Mouse (Mus musculus): ENCODE results near the gene Abhd6. TPM values are rescaled to one million over a fixed set of nuclear protein-coding genes. Genes with fewer than 3 reads are reported as not detected.
"Not testable (repeated sequence)": the region's sequence is repeated elsewhere in the genome, so short reads cannot be mapped to it uniquely, and the experiment has no call there.

Gene Abhd6
- polyA plus RNA-seq, 1 experiment from 2014 or later = 36.1 TPM

DNA sequence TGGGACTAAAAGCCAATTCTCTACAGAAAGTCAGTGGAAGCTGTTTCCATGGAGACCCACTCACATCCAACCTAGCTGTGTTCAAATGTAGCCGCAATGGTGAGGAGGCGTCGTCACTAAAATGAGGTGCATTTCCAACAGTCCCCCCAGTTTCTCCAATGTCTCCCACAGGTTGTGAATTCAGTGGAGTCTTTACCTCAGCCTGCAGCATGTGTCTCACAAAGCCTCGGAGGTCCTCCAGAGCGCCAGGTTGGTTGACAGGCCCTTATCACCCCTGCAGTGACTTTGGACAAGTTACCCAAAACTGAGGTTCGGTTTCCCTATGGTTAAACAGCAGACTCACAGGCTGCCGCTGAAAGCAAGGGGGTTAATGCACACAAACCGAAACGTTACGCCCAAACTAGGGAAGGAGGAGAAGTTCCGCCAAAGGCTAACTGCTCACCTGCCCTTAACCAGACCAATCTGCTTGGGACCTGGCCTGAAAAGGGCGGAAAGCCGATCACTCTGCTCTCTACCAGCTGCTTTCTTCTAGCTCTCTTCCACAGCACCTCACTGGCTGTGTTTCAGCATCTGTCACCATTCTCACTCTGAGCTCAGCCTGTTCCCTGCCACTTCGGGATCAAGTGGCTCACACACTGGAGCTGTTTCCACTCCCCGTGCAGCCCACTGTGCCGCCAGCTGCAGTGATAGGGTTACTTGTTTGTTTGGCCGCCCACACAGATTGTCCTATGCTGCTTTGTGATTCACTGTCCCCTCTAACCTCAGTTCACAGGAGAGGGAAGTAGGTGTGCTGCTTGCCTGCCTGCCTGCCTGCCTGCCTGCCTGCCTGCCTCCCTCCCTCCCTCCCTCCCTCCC is 1.6 kb upstream of the Abhd6 start:
- no peak overlapping the region for H3K4me2 ChIP-seq
- ATAC-seq (ENCODE audit: low FRiP score, low read depth) = no peak
- peaks cover 27% of the 10 kb centered on the region for H3K27me3 ChIP-seq
- 27% methylated on average over 17 of the region's 17 CpGs for WGBS
- H3K4me1 ChIP-seq (replicated peaks) = peaks cover 25% of the 10 kb centered on the region
- H3K9me3 ChIP-seq = no peaks in the 10 kb centered on the region
- H3K27ac ChIP-seq (replicated peaks) = no peak overlapping the region
- no peaks in the 10 kb centered on the region for H3K36me3 ChIP-seq
- H3K9ac ChIP-seq = no peak overlapping the region
- H3K4me3 ChIP-seq = no peak overlapping the region

GRCm38 (mm10) chr14:8003093-8003670 is 480 bp downstream of the Abhd6 start:
- Histone ChIP-seq H3K27me3 (peaks cover 27% of the 10 kb centered on the region), H3K36me3 (no peaks in the 10 kb centered on the region), H3K4me1 (replicated peaks) (peaks cover 19% of the 10 kb centered on the region), H3K27ac (replicated peaks) (peak overlapping the region; percentile 86), H3K9me3 (no peaks in the 10 kb centered on the region), H3K4me2 (peak overlapping the region; percentile 68), H3K9ac (peak overlapping the region; percentile 69), H3K4me3 (peak overlapping the region; percentile 76)
- under 1% methylated on average over 23 of the region's 23 CpGs for WGBS
- ATAC-seq (ENCODE audit: low FRiP score, low read depth) = peak; percentile 76

GRCm38 (mm10) chr14:8003727-8004670 is 1.3 kb downstream of the Abhd6 start:
- peak overlapping the region; percentile 86 for H3K27ac ChIP-seq (replicated peaks)

GRCm38 (mm10) chr14:8006061-8006460 is 3.4 kb downstream of the Abhd6 start:
- H3K36me3 ChIP-seq; H3K4me3 ChIP-seq; H3K27ac ChIP-seq (replicated peaks); H3K27me3 ChIP-seq; H3K9me3 ChIP-seq; H3K4me2 ChIP-seq; ATAC-seq (ENCODE audit: low FRiP score, low read depth); H3K9ac ChIP-seq: not testable (repeated sequence)
- 71% methylated on average over 3 of the region's 3 CpGs for whole genome bisulfite sequencing
- H3K4me1 ChIP-seq (replicated peaks) = peaks cover 19% of the 10 kb centered on the region

More at GRCm38 (mm10) chr14:8003727-8004670, 1.3 kb downstream of the Abhd6 start:
- ATAC-seq (ENCODE audit: low FRiP score, low read depth) = no peak
- H3K9ac ChIP-seq = peak overlapping the region; percentile 69
- peaks cover 23% of the 10 kb centered on the region for H3K27me3 ChIP-seq
- WGBS = 35% methylated on average over 18 of the region's 18 CpGs
- H3K4me3 ChIP-seq = peak overlapping the region; percentile 76
- peaks cover 19% of the 10 kb centered on the region for H3K4me1 ChIP-seq (replicated peaks)
- no peaks in the 10 kb centered on the region for H3K9me3 ChIP-seq
- H3K4me2 ChIP-seq = peak overlapping the region; percentile 68
- no peaks in the 10 kb centered on the region for H3K36me3 ChIP-seq

- no peak overlapping the region for H3K4me3 ChIP-seq
- H3K9ac ChIP-seq = no peak overlapping the region
- no peaks in the 10 kb centered on the region for H3K9me3 ChIP-seq
- H3K27me3 ChIP-seq = peaks cover 2% of the 10 kb centered on the region; the same call in 1 of the 2 replicates
- no peak for ATAC-seq (ENCODE audit: low FRiP score, low read depth)
- no peak overlapping the region for H3K4me2 ChIP-seq
- no peak overlapping the region for H3K27ac ChIP-seq (replicated peaks)
- H3K36me3 ChIP-seq = no peaks in the 10 kb centered on the region
- peaks cover 18% of the 10 kb centered on the region for H3K4me1 ChIP-seq (replicated peaks)
Observed at GRCm38 (mm10) chr14:8007084-8007483, 4.4 kb downstream of the Abhd6 start.

GRCm38 (mm10) chr14:8007486-8007885 is 4.8 kb downstream of the Abhd6 start:
- Histone ChIP-seq H3K4me2 (no peak overlapping the region), H3K4me1 (replicated peaks) (peaks cover 14% of the 10 kb centered on the region), H3K9me3 (no peaks in the 10 kb centered on the region), H3K9ac (no peak overlapping the region), H3K27me3 (no peaks in the 10 kb centered on the region), H3K27ac (replicated peaks) (no peak overlapping the region), H3K4me3 (no peak overlapping the region), H3K36me3 (no peaks in the 10 kb centered on the region)
- 94% methylated on average over 2 of the region's 2 CpGs for WGBS
- no peak for ATAC-seq (ENCODE audit: low FRiP score, low read depth)

GRCm38 (mm10) chr14:8007923-8008322 is 5.2 kb downstream of the Abhd6 start:
- ATAC-seq (ENCODE audit: low FRiP score, low read depth) = no peak
- Histone ChIP-seq H3K27me3 (no peaks in the 10 kb centered on the region), H3K36me3 (no peaks in the 10 kb centered on the region), H3K4me1 (replicated peaks) (peaks cover 14% of the 10 kb centered on the region), H3K4me2 (no peak overlapping the region), H3K9me3 (no peaks in the 10 kb centered on the region), H3K9ac (no peak overlapping the region), H3K4me3 (no peak overlapping the region), H3K27ac (replicated peaks) (no peak overlapping the region)
- WGBS = 83% methylated on average over 10 of the region's 10 CpGs

- no peaks in the 10 kb centered on the region for H3K27me3 ChIP-seq
- H3K9ac ChIP-seq = no peak overlapping the region
- no peak overlapping the region for H3K4me2 ChIP-seq
- no peaks in the 10 kb centered on the region for H3K36me3 ChIP-seq
- ATAC-seq (ENCODE audit: low FRiP score, low read depth) = no peak
- WGBS = 79% methylated on average over 2 of the region's 2 CpGs
- H3K4me3 ChIP-seq = no peak overlapping the region
- H3K27ac ChIP-seq (replicated peaks) = no peak overlapping the region
- H3K9me3 ChIP-seq = no peaks in the 10 kb centered on the region
- H3K4me1 ChIP-seq (replicated peaks) = no peaks in the 10 kb centered on the region
Observed at GRCm38 (mm10) chr14:8011297-8011696, 8.6 kb downstream of the Abhd6 start.

DNA sequence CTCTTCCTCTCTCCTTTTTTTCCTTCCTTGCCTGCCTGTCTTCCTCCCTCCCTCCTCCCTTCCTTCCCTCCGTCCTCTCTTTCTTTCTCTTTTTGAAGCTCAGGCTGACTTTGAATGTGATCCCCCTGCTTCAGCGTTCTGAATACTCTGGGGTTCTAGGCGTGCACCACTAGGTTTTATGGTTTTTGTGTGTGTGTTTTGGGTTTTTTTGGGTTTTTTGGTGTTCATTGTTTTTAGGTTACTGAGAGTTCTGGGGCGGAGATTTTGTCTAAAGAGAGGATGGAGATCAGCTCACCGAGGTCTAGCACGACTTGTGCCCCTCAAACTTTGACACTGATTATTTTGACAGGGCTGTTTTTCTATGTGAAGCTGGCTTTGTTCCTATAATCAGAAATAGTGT is 9.2 kb downstream of the Abhd6 start:
- Histone ChIP-seq H3K27ac (replicated peaks) (no peak overlapping the region), H3K4me1 (replicated peaks) (no peaks in the 10 kb centered on the region), H3K4me2 (no peak overlapping the region), H3K9ac (no peak overlapping the region), H3K27me3 (no peaks in the 10 kb centered on the region), H3K36me3 (no peaks in the 10 kb centered on the region), H3K4me3 (no peak overlapping the region), H3K9me3 (no peaks in the 10 kb centered on the region)
- no peak for ATAC-seq (ENCODE audit: low FRiP score, low read depth)
- 85% methylated on average over 6 of the region's 6 CpGs for WGBS

DNA sequence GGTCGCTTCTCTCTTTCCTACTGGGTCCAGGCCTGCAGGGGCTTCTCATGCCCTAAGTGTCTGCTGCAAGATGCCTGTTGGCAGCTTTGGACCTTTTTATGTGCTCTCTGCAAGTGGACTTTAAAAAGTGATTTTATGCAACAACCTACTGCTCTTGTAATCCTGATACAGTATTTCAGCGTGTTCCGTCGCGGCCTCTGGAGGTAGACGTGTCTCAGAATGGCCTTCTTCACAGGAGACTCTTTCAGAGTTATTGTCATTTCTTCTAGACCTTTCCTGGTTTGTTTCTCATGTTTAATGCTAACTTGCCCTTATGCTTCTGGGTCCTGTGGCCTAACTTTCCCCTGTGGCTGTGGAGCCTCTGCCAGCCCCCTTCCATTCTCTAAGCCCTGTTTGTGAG is 13.1 kb downstream of the Abhd6 start:
- Histone ChIP-seq H3K9ac (no peak overlapping the region), H3K27ac (replicated peaks) (no peak overlapping the region), H3K4me3 (no peak overlapping the region), H3K4me2 (no peak overlapping the region), H3K4me1 (replicated peaks) (no peaks in the 10 kb centered on the region), H3K36me3 (no peaks in the 10 kb centered on the region), H3K27me3 (no peaks in the 10 kb centered on the region), H3K9me3 (no peaks in the 10 kb centered on the region)
- 94% methylated on average over 6 of the region's 6 CpGs for WGBS
- ATAC-seq (ENCODE audit: low FRiP score, low read depth) = no peak

DNA sequence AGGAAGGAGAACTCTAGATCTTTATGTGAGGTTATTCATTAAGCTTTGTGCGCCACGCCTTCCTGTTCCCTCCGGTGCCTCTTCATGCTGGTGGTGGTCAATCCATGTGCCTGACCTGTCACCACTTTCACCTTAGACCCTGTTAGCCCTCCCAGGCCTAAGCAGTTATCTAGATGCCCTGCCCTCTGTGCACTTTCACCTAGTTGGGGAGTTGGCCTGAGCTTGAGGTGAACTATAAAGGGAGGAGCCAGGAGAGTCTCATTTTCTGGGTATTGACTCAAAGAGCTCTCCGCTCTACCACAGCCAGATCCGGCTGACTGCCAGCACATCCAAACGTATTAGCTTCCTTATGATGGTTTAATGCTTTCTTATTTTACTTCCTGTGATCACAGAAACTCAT is 13.6 kb downstream of the Abhd6 start:
- H3K9ac ChIP-seq = no peak overlapping the region
- no peaks in the 10 kb centered on the region for H3K9me3 ChIP-seq
- no peaks in the 10 kb centered on the region for H3K27me3 ChIP-seq
- H3K4me3 ChIP-seq = no peak overlapping the region
- ATAC-seq (ENCODE audit: low FRiP score, low read depth) = no peak
- H3K4me1 ChIP-seq (replicated peaks) = no peaks in the 10 kb centered on the region
- 90% methylated on average over 6 of the region's 6 CpGs for WGBS
- no peaks in the 10 kb centered on the region for H3K36me3 ChIP-seq
- H3K27ac ChIP-seq (replicated peaks) = no peak overlapping the region
- H3K4me2 ChIP-seq = no peak overlapping the region

DNA sequence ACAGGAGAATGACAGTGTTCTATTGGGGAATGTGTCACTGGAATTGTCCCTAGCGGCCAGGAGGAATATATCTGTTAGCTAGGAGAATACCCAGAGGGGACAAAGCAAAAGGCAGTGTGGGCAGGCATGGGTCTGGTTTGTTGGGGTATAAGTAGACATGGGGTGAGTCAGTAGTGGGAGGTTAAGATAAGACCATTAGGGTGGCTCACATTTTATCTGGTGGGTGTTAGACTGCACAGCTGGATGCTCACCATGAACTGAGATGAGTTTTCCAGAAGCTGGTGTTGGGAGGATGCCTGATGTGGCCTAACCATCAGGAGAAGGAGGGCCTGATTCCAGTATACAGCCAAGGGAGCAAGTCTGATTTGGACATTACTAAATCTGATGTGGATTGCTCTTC is 14.2 kb downstream of the Abhd6 start:
- no peak for ATAC-seq (ENCODE audit: low FRiP score, low read depth)
- H3K4me3 ChIP-seq = no peak overlapping the region
- H3K9me3 ChIP-seq = no peaks in the 10 kb centered on the region
- no peaks in the 10 kb centered on the region for H3K4me1 ChIP-seq (replicated peaks)
- H3K9ac ChIP-seq = no peak overlapping the region
- no peak overlapping the region for H3K27ac ChIP-seq (replicated peaks)
- 77% methylated on average over 1 of the region's 1 CpGs for WGBS
- no peaks in the 10 kb centered on the region for H3K36me3 ChIP-seq
- no peak overlapping the region for H3K4me2 ChIP-seq
- no peaks in the 10 kb centered on the region for H3K27me3 ChIP-seq

Measured in hindbrain, embryonic 15.5 days (tissue).